Mouse (Mus musculus) kidney, postnatal 10 days (tissue): ENCODE measurements around the gene Gm20888.
"Not testable (repeated sequence)": the region's sequence is repeated elsewhere in the genome, so short reads cannot be mapped to it uniquely, and the experiment has no call there.

ENCODE experiments used
- DNase-seq: peaks from one replicate; pipeline ENCODE4 v3.0.0; 2021; ENCODE audit warnings: mixed read lengths

The Gm20888 gene

GRCm38 (mm10) chrY:70441582-70441981, at the start of gene Gm20888:
Gene Gm20888 (plus strand): TSS chrY:70441882.
- DNase-seq: not testable (repeated sequence)
